Mouse (Mus musculus) T-cell, adult 2 months (primary cell): ENCODE measurements around the gene Prdm4.

Source experiments
- DNase-seq: peaks from one replicate; pipeline ENCODE4 v3.0.0; 2022; ENCODE audit warnings: low spot score

Prdm4 gene

GRCm38 (mm10) chr10:85871698-85872478 is 45.1 kb downstream of the Prdm4 start:
- DNase-seq, result peak; percentile 86

DNA sequence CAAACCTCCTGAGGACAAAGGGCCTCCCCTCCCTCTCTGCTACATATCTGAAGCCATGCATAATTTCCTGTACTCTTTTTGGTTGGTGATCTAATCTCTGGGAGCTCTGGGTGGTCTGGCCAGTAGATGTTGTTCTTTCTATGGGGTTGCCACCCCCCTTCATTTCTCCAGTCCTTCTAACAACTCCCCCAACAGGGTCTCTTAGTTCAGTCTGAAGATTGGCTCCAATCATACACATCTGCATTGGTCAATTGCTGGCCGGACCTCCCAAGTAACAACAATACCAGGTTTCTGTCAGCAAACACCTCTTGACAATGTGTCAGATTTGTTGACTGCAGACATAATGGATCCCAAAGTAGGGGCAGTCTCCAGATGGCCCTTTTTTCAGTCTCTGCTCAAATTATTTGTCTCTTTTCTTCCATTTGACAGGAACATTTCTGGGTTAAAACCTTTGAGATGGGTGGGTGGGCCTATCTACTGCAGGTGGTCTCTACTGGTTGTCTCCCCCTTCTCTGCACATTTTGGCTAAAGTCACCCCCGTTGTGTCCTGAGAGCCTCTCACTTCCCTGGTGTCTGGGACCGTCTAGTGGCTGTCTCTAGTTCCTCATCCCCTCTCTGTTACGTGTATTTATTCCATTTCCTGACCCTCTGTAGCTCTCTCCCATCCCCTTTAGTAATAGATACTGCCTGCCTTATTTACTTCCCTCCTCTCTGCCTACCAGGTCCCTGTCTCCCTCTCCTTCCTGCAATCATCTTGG is 70.7 kb downstream of the Prdm4 start:
- no peak for DNase-seq
